Mouse (Mus musculus) brain, embryonic 14.5 days (tissue): Measurements from ENCODE around the gene Rtn4rl1.

Source experiments
- CTCF ChIP-seq: fragments of 200-500 bp; IDR thresholded peaks from 2 replicates; pipeline ENCODE4 v1.5.1; 2012; ENCODE audit warnings: inconsistent platforms, mild to moderate bottlenecking, moderate library complexity, borderline replicate concordance; ENCODE audit not compliant: insufficient read depth, insufficient read length; ENCODE audit errors: extremely low read depth
- POLR2A ChIP-seq: fragments of 200-500 bp; IDR thresholded peaks from 2 replicates; pipeline ENCODE4 v1.6.1; 2012; ENCODE audit warnings: mild to moderate bottlenecking, inconsistent platforms, borderline replicate concordance; ENCODE audit not compliant: poor library complexity, insufficient read depth, insufficient read length, severe bottlenecking; ENCODE audit errors: extremely low read depth

DNA sequence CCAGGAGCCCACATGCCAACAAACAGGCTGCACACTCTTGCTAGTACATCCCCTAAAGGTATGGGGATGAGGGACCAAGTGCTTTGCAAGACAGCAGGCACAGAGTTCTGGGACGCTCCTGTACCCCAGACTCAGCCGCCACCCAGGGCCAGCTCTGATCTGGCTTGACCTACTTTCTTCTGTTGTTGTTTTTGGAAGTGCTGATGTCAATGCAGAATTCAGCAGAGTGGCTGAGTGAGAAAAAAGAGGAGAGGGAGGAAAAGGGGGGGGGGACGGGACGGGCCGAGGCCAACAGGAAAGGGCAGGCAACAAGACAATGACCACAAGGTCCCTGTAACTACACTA is 86.5 kb downstream of the Rtn4rl1 start:
- no peak for TF ChIP-seq POLR2A
- no peak for TF ChIP-seq CTCF
